Mouse (Mus musculus): Measurements from ENCODE around the gene Mnat1.

DNA sequence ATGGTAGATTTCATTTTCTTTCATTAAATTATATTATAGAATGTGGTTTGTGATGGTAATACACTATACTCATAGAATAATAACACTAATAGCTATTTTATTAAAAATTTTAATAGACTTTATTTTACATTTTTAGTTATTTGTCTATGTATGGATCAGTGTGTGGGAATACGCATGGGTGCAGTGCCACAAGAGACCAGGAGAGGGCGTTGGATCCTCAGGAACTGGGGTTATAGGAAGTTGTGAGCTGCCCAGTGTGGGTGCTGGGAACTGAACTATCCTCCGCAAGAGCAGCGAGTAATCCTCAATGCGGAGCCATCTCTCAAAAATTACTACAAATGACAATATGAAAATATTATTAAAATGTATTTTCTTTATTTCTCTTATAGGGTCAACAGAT is 95.1 kb downstream of the Mnat1 start:
- no peak for TF ChIP-seq CTCF (IDR thresholded peaks at IDR 0.05; ENCODE audit: control insufficient read depth, insufficient read depth, insufficient read length)
- TF ChIP-seq USF1 (IDR thresholded peaks at IDR 0.05; ENCODE audit: low read depth) = no peak
- TF ChIP-seq FOSL1 (IDR thresholded peaks at IDR 0.05; ENCODE audit: insufficient read depth, low read length, poor library complexity, severe bottlenecking) = no peak

Measured in C2C12 (cell line).